21 mouse cellular contexts compared by ENCODE assay signal in the genomic region with DNA sequence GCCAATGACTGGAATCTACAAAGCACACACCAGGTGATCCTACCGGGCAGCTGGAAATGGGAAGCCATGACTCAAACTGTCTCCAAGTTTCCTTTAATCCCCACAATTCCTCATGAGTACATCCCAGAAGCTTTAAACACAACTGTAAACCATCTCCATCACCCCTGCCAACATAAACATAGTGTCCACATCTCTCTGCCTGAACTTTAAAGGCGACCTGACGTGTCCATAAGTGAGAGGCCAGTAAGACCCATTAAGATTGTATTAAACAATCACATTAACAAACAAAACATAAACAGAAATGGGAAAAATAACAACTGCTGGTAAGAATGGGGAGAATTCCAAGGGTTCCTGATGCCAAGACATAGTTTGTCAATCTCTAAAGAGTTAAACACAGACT.
DNase-seq lines count a peak whose midpoint lies in the region; ATAC-seq and TF ChIP-seq lines count a peak whose summit lies in the region.
"Had no signal": no experiment of that assay in that cellular context is flagged by ENCODE, and none has a peak within 500 bp of the region (broad histone marks: within the 10 kb centered on the region; RNA-seq: fewer than 3 reads in every experiment).

No protein-coding gene starts in this region.

- peak; percentile 91 for DNase-seq in lung, embryonic 14.5 days
- no peak for DNase-seq in lung, postnatal 4 days
- DNase-seq in lung, postnatal 10 days: no peak
- DNase-seq: adrenal gland, adult 2 months; adrenal gland, postnatal 10 days; adrenal gland, postnatal 25 days; cerebellum, adult 11 months; cerebellum, adult 18-20 months; cerebellum, adult 8-10 months; cerebellum, adult 9-11 months; cerebellum, postnatal 14 days; cerebellum, postnatal 36 days; embryo, embryonic 11 days had no signal

- no peaks in the 10 kb centered on the region for H3K27me3 ChIP-seq in lung, embryonic 14.5 days (ENCODE audit: insufficient read depth, low read length)
- no peaks in the 10 kb centered on the region for H3K27me3 ChIP-seq in lung, embryonic 16.5 days (ENCODE audit: control insufficient read depth, insufficient read depth, low read depth, low read length)
- H3K27me3 ChIP-seq: embryonic facial prominence, embryonic 13.5 days; embryonic facial prominence, embryonic 15.5 days; forebrain, embryonic 12.5 days had no signal

- no peak for TF ChIP-seq CTCF in lung, embryonic 14.5 days (IDR thresholded peaks at IDR 0.05; ENCODE audit: low read depth)

- peak; percentile 77 for ATAC-seq in lung, embryonic 14.5 days (ENCODE audit: insufficient read depth)
- ATAC-seq in lung, embryonic 16.5 days (ENCODE audit: low read depth): peak; percentile 82
- ATAC-seq: forebrain, embryonic 14.5 days; forebrain, embryonic 16.5 days had no signal

- H3K36me3 ChIP-seq in lung, embryonic 14.5 days (ENCODE audit: insufficient read depth): no peaks in the 10 kb centered on the region
- H3K36me3 ChIP-seq in lung, embryonic 16.5 days (ENCODE audit: control insufficient read depth, insufficient read depth, low read length): no peaks in the 10 kb centered on the region
- H3K36me3 ChIP-seq: embryonic facial prominence, embryonic 13.5 days; embryonic facial prominence, embryonic 15.5 days; forebrain, embryonic 10.5 days; forebrain, embryonic 12.5 days had no signal

- peak overlapping the region; percentile 4; the same call in 1 of the 2 replicates for H3K27ac ChIP-seq in lung, embryonic 14.5 days (ENCODE audit: low read depth)
- peak overlapping the region; percentile 51 for H3K27ac ChIP-seq in lung, embryonic 16.5 days (ENCODE audit: low read length)
- H3K27ac ChIP-seq: embryonic facial prominence, embryonic 13.5 days; embryonic facial prominence, embryonic 15.5 days; forebrain, embryonic 10.5 days; forebrain, embryonic 12.5 days had no signal

- 39% methylated on average over 3 of the region's 3 CpGs for WGBS in lung, embryonic 14.5 days
- WGBS in lung, embryonic 16.5 days: 41% methylated on average over 3 of the region's 3 CpGs

- H3K4me1 ChIP-seq in lung, embryonic 14.5 days (ENCODE audit: insufficient read depth): 0 out of 2 replicates have a peak, but pooled peaks cover 5% of the 10 kb centered on the region
- H3K4me1 ChIP-seq in lung, embryonic 16.5 days (replicated peaks; ENCODE audit: control insufficient read depth, insufficient read depth, low read length): peaks cover 28% of the 10 kb centered on the region
- H3K4me1 ChIP-seq: forebrain, embryonic 12.5 days had no signal

- H3K9me3 ChIP-seq in lung, embryonic 14.5 days (ENCODE audit: low read depth, low read length): no peaks in the 10 kb centered on the region
- H3K9me3 ChIP-seq in lung, embryonic 16.5 days (ENCODE audit: control insufficient read depth, low read length): no peaks in the 10 kb centered on the region
- H3K9me3 ChIP-seq: embryonic facial prominence, embryonic 13.5 days; embryonic facial prominence, embryonic 15.5 days; forebrain, embryonic 10.5 days; forebrain, embryonic 12.5 days had no signal

- no peak overlapping the region for H3K4me3 ChIP-seq in lung, embryonic 14.5 days (ENCODE audit: low read depth, low read length)
- no peak overlapping the region for H3K4me3 ChIP-seq in lung, embryonic 16.5 days (ENCODE audit: low read length)
- H3K4me3 ChIP-seq: embryonic facial prominence, embryonic 13.5 days; embryonic facial prominence, embryonic 15.5 days; erythroblast, embryonic 14.5 days; forebrain, embryonic 10.5 days; forebrain, embryonic 12.5 days had no signal

- no peak overlapping the region for H3K9ac ChIP-seq in lung, embryonic 14.5 days
- no peak overlapping the region for H3K9ac ChIP-seq in lung, embryonic 16.5 days (ENCODE audit: low read length)
- H3K9ac ChIP-seq: embryonic facial prominence, embryonic 13.5 days; embryonic facial prominence, embryonic 15.5 days; forebrain, embryonic 12.5 days had no signal

- no peak overlapping the region for H3K4me2 ChIP-seq in lung, embryonic 14.5 days
- no peak overlapping the region for H3K4me2 ChIP-seq in lung, embryonic 16.5 days (ENCODE audit: low read depth, low read length)
- H3K4me2 ChIP-seq: embryonic facial prominence, embryonic 13.5 days; embryonic facial prominence, embryonic 15.5 days; forebrain, embryonic 12.5 days had no signal
